Mouse (Mus musculus): ENCODE results near the gene Cmc1. TPM values are rescaled to one million over a fixed set of nuclear protein-coding genes. Genes with fewer than 3 reads are reported as not detected.
"Not testable (repeated sequence)": the region's sequence is repeated elsewhere in the genome, so short reads cannot be mapped to it uniquely, and the experiment has no call there.

Cmc1 gene
- polyA plus RNA-seq, 1 experiment from 2014 or later, result 42.4 TPM

- no peak overlapping the region for H3K4me2 ChIP-seq
- 88% methylated on average over 4 of the region's 4 CpGs for WGBS
- no peak overlapping the region for H3K27ac ChIP-seq
- no peaks in the 10 kb centered on the region for H3K36me3 ChIP-seq
- no peak for ATAC-seq (ENCODE audit: insufficient number of reproducible peaks, insufficient read depth, low FRiP score, low TSS enrichment, low read depth)
- no peak overlapping the region for H3K9ac ChIP-seq
- H3K4me3 ChIP-seq, result no peak overlapping the region
- H3K9me3 ChIP-seq, result no peaks in the 10 kb centered on the region
- no peaks in the 10 kb centered on the region for H3K4me1 ChIP-seq
- H3K27me3 ChIP-seq, result no peaks in the 10 kb centered on the region
Measured at GRCm38 (mm10) chr9:118173086-118173485, 23.1 kb upstream of the Cmc1 start.

DNA sequence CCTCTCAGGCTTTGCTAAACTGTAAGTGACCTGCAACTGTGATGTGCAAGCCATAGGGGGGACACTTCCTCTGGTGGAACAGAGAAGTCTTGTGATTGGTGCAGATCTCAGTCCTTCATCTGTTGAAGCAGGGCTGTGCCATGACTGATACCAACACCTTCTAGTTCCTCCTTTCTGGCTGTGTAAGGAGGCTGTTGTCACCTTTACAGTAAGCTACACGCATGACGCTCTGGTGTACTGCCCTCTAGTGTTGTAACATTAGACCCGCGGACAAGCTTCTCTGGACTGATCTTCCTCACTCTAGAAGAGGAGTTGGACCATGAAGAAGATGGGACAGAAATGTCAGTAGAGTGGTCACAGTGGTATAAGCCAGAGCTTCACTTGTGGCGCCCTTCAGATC is 18.6 kb upstream of the Cmc1 start:
- Histone ChIP-seq H3K27me3 (no peaks in the 10 kb centered on the region), H3K27ac (no peak overlapping the region), H3K4me3 (no peak overlapping the region), H3K9me3 (no peaks in the 10 kb centered on the region), H3K9ac (no peak overlapping the region), H3K36me3 (no peaks in the 10 kb centered on the region), H3K4me2 (no peak overlapping the region), H3K4me1 (no peaks in the 10 kb centered on the region)
- 51% methylated on average over 5 of the region's 5 CpGs for WGBS
- ATAC-seq (ENCODE audit: insufficient number of reproducible peaks, insufficient read depth, low FRiP score, low TSS enrichment, low read depth), result no peak

DNA sequence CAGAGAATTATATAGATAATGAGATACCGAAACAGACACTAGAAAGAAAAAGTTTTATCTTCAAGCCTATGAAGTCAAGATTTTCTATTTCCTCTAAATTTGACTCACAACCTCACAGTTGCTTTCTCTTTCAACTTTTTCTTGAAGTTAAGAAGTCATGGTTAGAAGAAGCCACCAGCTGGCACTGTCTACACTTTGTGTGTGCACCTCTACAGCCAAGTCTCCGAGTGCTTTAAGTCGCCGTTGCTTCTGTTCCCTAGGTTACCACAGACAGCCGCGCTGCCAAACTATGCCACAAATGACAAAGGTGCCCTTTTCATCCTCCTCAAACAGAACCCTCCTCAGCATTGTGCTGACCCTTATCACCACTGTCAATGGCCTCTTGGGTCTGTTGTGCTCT is 17.6 kb upstream of the Cmc1 start:
- no peak overlapping the region for H3K27ac ChIP-seq
- no peaks in the 10 kb centered on the region for H3K4me1 ChIP-seq
- H3K36me3 ChIP-seq, result no peaks in the 10 kb centered on the region
- H3K9me3 ChIP-seq, result no peaks in the 10 kb centered on the region
- 92% methylated on average over 6 of the region's 6 CpGs for WGBS
- H3K9ac ChIP-seq, result no peak overlapping the region
- H3K4me3 ChIP-seq, result no peak overlapping the region
- H3K4me2 ChIP-seq, result no peak overlapping the region
- no peak for ATAC-seq (ENCODE audit: insufficient number of reproducible peaks, insufficient read depth, low FRiP score, low TSS enrichment, low read depth)
- H3K27me3 ChIP-seq, result no peaks in the 10 kb centered on the region

GRCm38 (mm10) chr9:118161536-118161935 is 11.6 kb upstream of the Cmc1 start:
- WGBS, result 85% methylated on average over 6 of the region's 6 CpGs
- Histone ChIP-seq H3K27ac (no peak overlapping the region), H3K4me3 (no peak overlapping the region), H3K36me3 (no peaks in the 10 kb centered on the region), H3K9ac (no peak overlapping the region), H3K4me1 (no peaks in the 10 kb centered on the region), H3K27me3 (no peaks in the 10 kb centered on the region), H3K9me3 (no peaks in the 10 kb centered on the region), H3K4me2 (no peak overlapping the region)
- ATAC-seq (ENCODE audit: insufficient number of reproducible peaks, insufficient read depth, low FRiP score, low TSS enrichment, low read depth), result no peak

GRCm38 (mm10) chr9:118159936-118160335 is 10.0 kb upstream of the Cmc1 start:
- H3K4me2 ChIP-seq, result no peak overlapping the region
- H3K27ac ChIP-seq, result no peak overlapping the region
- no peaks in the 10 kb centered on the region for H3K4me1 ChIP-seq
- ATAC-seq (ENCODE audit: insufficient number of reproducible peaks, insufficient read depth, low FRiP score, low TSS enrichment, low read depth), result no peak
- no peaks in the 10 kb centered on the region for H3K36me3 ChIP-seq
- H3K9ac ChIP-seq, result no peak overlapping the region
- no peaks in the 10 kb centered on the region for H3K27me3 ChIP-seq
- 59% methylated on average over 3 of the region's 3 CpGs for WGBS
- no peak overlapping the region for H3K4me3 ChIP-seq
- no peaks in the 10 kb centered on the region for H3K9me3 ChIP-seq

GRCm38 (mm10) chr9:118158201-118158600 is 8.2 kb upstream of the Cmc1 start:
- Histone ChIP-seq H3K4me2 (no peak overlapping the region), H3K4me1 (no peaks in the 10 kb centered on the region), H3K9ac (no peak overlapping the region), H3K4me3 (no peak overlapping the region), H3K27me3 (no peaks in the 10 kb centered on the region), H3K27ac (no peak overlapping the region), H3K9me3 (no peaks in the 10 kb centered on the region), H3K36me3 (no peaks in the 10 kb centered on the region)
- 93% methylated on average over 4 of the region's 4 CpGs for WGBS
- ATAC-seq (ENCODE audit: insufficient number of reproducible peaks, insufficient read depth, low FRiP score, low TSS enrichment, low read depth), result no peak

DNA sequence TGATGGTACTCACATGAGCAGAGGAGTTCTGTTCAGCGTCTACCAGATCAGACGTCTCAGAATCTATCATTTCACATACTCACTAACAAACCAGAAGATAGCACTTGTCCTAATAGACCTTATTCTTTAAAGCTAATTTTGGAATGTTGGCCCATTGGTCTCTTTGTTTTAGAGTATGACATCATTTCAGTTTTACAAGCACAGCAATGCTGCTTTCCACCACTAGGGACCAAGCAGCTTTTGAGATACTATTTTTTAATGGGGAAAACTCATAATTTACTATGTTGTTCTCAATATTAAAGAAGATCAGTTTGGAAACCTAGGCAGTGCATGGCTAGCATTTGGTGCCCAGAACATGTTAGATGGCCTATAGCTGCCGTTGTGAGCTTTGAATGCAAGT is 7.3 kb upstream of the Cmc1 start:
- Histone ChIP-seq H3K4me2 (no peak overlapping the region), H3K27me3 (no peaks in the 10 kb centered on the region), H3K9me3 (no peaks in the 10 kb centered on the region), H3K36me3 (no peaks in the 10 kb centered on the region), H3K9ac (no peak overlapping the region), H3K4me1 (no peaks in the 10 kb centered on the region), H3K27ac (no peak overlapping the region), H3K4me3 (no peak overlapping the region)
- 90% methylated on average over 3 of the region's 3 CpGs for WGBS
- ATAC-seq (ENCODE audit: insufficient number of reproducible peaks, insufficient read depth, low FRiP score, low TSS enrichment, low read depth), result no peak

DNA sequence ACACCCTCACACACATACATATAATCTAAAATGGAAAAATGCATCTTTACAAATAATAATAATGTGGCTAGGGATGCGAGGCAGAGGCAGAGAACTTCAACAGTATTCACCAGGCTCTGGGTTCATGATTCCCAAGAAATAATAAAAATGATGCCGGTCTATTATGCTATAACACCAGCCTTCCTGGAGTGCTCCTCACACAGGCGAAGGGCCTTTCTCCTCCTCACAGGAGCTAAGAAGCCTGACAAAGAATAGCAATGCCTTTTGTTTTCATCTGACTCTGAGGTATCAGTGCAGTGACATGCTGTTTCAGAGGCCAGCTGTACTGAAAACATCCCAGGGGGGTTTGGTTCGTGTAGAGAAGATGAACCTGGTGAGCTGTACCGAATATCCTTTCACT is 4.7 kb upstream of the Cmc1 start:
- no peaks in the 10 kb centered on the region for H3K9me3 ChIP-seq
- H3K4me2 ChIP-seq, result no peak overlapping the region
- H3K9ac ChIP-seq, result no peak overlapping the region
- H3K27ac ChIP-seq, result no peak overlapping the region
- no peaks in the 10 kb centered on the region for H3K27me3 ChIP-seq
- no peaks in the 10 kb centered on the region for H3K36me3 ChIP-seq
- peaks cover 6% of the 10 kb centered on the region; the same call in 1 of the 2 replicates for H3K4me1 ChIP-seq
- no peak for ATAC-seq (ENCODE audit: insufficient number of reproducible peaks, insufficient read depth, low FRiP score, low TSS enrichment, low read depth)
- WGBS, result 89% methylated on average over 5 of the region's 5 CpGs
- H3K4me3 ChIP-seq, result no peak overlapping the region

GRCm38 (mm10) chr9:118151221-118151507 is 1.2 kb upstream of the Cmc1 start:
- Histone ChIP-seq H3K27ac (no peak overlapping the region), H3K27me3 (no peaks in the 10 kb centered on the region), H3K4me1 (peaks cover 17% of the 10 kb centered on the region), H3K36me3 (no peaks in the 10 kb centered on the region), H3K9ac (no peak overlapping the region), H3K4me3 (no peak overlapping the region), H3K9me3 (no peaks in the 10 kb centered on the region), H3K4me2 (no peak overlapping the region)
- WGBS, result 88% methylated on average over 1 of the region's 1 CpGs
- ATAC-seq (ENCODE audit: insufficient number of reproducible peaks, insufficient read depth, low FRiP score, low TSS enrichment, low read depth), result no peak

- WGBS, result 87% methylated on average over 20 of the region's 20 CpGs
- Histone ChIP-seq H3K36me3 (no peaks in the 10 kb centered on the region), H3K27ac (no peak overlapping the region; the same call in 1 of the 2 replicates), H3K4me2 (peak overlapping the region; percentile 64), H3K4me1 (peaks cover 17% of the 10 kb centered on the region), H3K9me3 (no peaks in the 10 kb centered on the region), H3K9ac (no peak overlapping the region; the same call in 1 of the 2 replicates), H3K4me3 (peak overlapping the region; percentile 82), H3K27me3 (no peaks in the 10 kb centered on the region)
- no peak; the same call in 1 of the 2 replicates for ATAC-seq (ENCODE audit: insufficient number of reproducible peaks, insufficient read depth, low FRiP score, low TSS enrichment, low read depth)
Measured at GRCm38 (mm10) chr9:118150429-118151220, 648 bp upstream of the Cmc1 start.

DNA sequence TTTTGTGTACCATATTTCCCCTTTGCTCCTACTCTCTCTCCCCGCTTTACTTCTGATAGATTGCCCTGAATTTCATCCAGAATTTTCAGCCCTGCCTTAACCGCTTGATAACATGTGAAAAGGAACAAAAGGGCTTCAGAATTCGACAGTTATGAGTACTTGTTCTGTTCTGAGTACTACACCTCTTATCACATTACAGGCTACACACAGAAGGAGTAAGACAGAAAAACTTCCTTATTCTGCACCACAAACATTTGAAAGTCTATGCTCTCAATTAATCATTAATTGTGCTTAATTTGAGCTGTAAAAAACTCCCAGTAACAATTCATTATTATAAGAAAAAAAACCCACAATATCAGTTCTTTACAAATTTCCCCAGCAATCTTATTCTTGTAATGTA is 9.6 kb downstream of the Cmc1 start:
- H3K27ac ChIP-seq; ATAC-seq (ENCODE audit: insufficient number of reproducible peaks, insufficient read depth, low FRiP score, low TSS enrichment, low read depth); H3K9me3 ChIP-seq; H3K4me2 ChIP-seq; H3K4me3 ChIP-seq; H3K4me1 ChIP-seq; H3K27me3 ChIP-seq; H3K9ac ChIP-seq: not testable (repeated sequence)
- H3K36me3 ChIP-seq, result peaks cover 16% of the 10 kb centered on the region
- WGBS, result 84% methylated on average over 3 of the region's 3 CpGs

- no peak for ATAC-seq (ENCODE audit: insufficient number of reproducible peaks, insufficient read depth, low FRiP score, low TSS enrichment, low read depth)
- 73% methylated on average over 2 of the region's 2 CpGs for WGBS
Measured at GRCm38 (mm10) chr9:118110360-118110710, 39.6 kb downstream of the Cmc1 start.

More at GRCm38 (mm10) chr9:118110360-118110710, 39.6 kb downstream of the Cmc1 start:
- no peaks in the 10 kb centered on the region for H3K27me3 ChIP-seq
- H3K4me1 ChIP-seq, result no peaks in the 10 kb centered on the region
- peaks cover 4% of the 10 kb centered on the region; the same call in 1 of the 2 replicates for H3K36me3 ChIP-seq
- no peaks in the 10 kb centered on the region for H3K9me3 ChIP-seq
- H3K27ac ChIP-seq, result no peak overlapping the region
- H3K4me3 ChIP-seq, result no peak overlapping the region
- no peak overlapping the region for H3K4me2 ChIP-seq
- no peak overlapping the region for H3K9ac ChIP-seq

Measured in embryonic facial prominence, embryonic 13.5 days (tissue).